Mouse (Mus musculus) CH12.LX (cell line): ENCODE measurements around the gene Itgb3bp. TPM values are rescaled to one million over a fixed set of nuclear protein-coding genes. Genes with fewer than 3 reads are reported as not detected.

Experiments used
- DNase-seq: peaks from one replicate; pipeline ENCODE4 v3.0.0-alpha.2; 2013; ENCODE audit errors: extremely low read depth
- H3K27ac ChIP-seq: 2 replicates; pipeline ENCODE4 v1.5.1; 2012; ENCODE audit warnings: low read depth, mild to moderate bottlenecking, control low read depth, moderate library complexity; ENCODE audit not compliant: insufficient read depth
- H3K27me3 ChIP-seq: replicated peaks from 2 replicates; pipeline ENCODE3; 2012; ENCODE audit warnings: inconsistent platforms
- H3K36me3 ChIP-seq, 2 experiments: replicated peaks in 1 of 2; 2 replicates each; pipeline versions ENCODE3 to v1.6.1; 2012; ENCODE audit warnings: inconsistent platforms in 1 of 2, low read length in 1 of 2, mild to moderate bottlenecking in 1 of 2, mixed read lengths in 1 of 2, moderate library complexity in 1 of 2; ENCODE audit not compliant: control insufficient read depth in 1 of 2, insufficient read depth in 1 of 2
- H3K4me1 ChIP-seq, 2 experiments: 2 replicates each; pipeline ENCODE4 v1.6.1; 2012; ENCODE audit warnings: inconsistent platforms in 1 of 2, moderate library complexity in 1 of 2; ENCODE audit not compliant: insufficient read depth in 2 of 2, control insufficient read depth in 1 of 2
- H3K4me2 ChIP-seq: 2 replicates; pipeline ENCODE4 v1.6.1; 2012; ENCODE audit warnings: low read depth, mild to moderate bottlenecking, control low read depth; ENCODE audit not compliant: poor library complexity, insufficient read depth, severe bottlenecking
- H3K4me3 ChIP-seq, 3 experiments: fragments of 150-350 bp in 1 of 3; sonication (generic) in 1 of 3; replicated peaks in 1 of 3; 2 replicates each; pipeline versions ENCODE3 to v1.5.1; 2011 to 2012; ENCODE audit warnings: low read depth in 2 of 3, low read length in 2 of 3, mild to moderate bottlenecking in 2 of 3, moderate library complexity in 2 of 3, control low read depth in 1 of 3, improper control_type of control experiment in 1 of 3, inconsistent platforms in 1 of 3, mixed read lengths in 1 of 3; ENCODE audit not compliant: poor library complexity in 1 of 3
- H3K79me2 ChIP-seq: replicated peaks from 2 replicates; pipeline ENCODE4 v1.6.1; 2012; ENCODE audit warnings: mild to moderate bottlenecking, moderate library complexity; ENCODE audit not compliant: control insufficient read depth, poor library complexity, insufficient read depth, severe bottlenecking; ENCODE audit errors: extremely low read depth
- H3K9ac ChIP-seq: 2 replicates; pipeline ENCODE4 v1.6.1; 2012; ENCODE audit warnings: low read depth, mild to moderate bottlenecking, control low read depth, moderate library complexity; ENCODE audit not compliant: insufficient read depth
- H3K9me3 ChIP-seq: replicated peaks from 2 replicates; pipeline ENCODE3; 2012; ENCODE audit warnings: low read length, inconsistent platforms, mixed read lengths
- BHLHE40 ChIP-seq: IDR thresholded peaks from 2 replicates; pipeline ENCODE4 v1.6.1; 2011; ENCODE audit warnings: mild to moderate bottlenecking, low read depth, low read length, improper control_type of control experiment
- CHD1 ChIP-seq: IDR thresholded peaks from 2 replicates; pipeline ENCODE4 v1.6.1; 2012; ENCODE audit warnings: low read depth, low read length, improper control_type of control experiment, inconsistent platforms
- CTCF ChIP-seq, 2 experiments: IDR thresholded peaks in 1 of 2; conservative IDR thresholded peaks in 1 of 2; 2 replicates each; pipeline ENCODE4 v1.5.1; 2011 to 2012; ENCODE audit warnings: low read depth in 2 of 2, low read length in 2 of 2, improper control_type of control experiment in 1 of 2, inconsistent platforms in 1 of 2, mild to moderate bottlenecking in 1 of 2, moderate library complexity in 1 of 2
- E2F4 ChIP-seq: IDR thresholded peaks from 2 replicates; pipeline ENCODE4 v1.6.1; 2011; ENCODE audit warnings: low read depth, low read length, improper control_type of control experiment; ENCODE audit not compliant: insufficient replicate concordance
- ELF1 ChIP-seq: IDR thresholded peaks from 2 replicates; pipeline ENCODE4 v1.6.1; 2014; ENCODE audit warnings: low read depth, mild to moderate bottlenecking, inconsistent platforms, low read length, improper control_type of control experiment
- EP300 ChIP-seq: IDR thresholded peaks from 2 replicates; pipeline ENCODE4 v1.6.1; 2011; ENCODE audit warnings: low read length, improper control_type of control experiment
- ETS1 ChIP-seq: conservative IDR thresholded peaks from 2 replicates; pipeline ENCODE4 v1.6.1; 2012; ENCODE audit warnings: low read depth, mild to moderate bottlenecking, inconsistent platforms, low read length, improper control_type of control experiment, moderate library complexity
- HCFC1 ChIP-seq: IDR thresholded peaks from 2 replicates; pipeline ENCODE4 v1.6.1; 2012; ENCODE audit warnings: low read depth, mild to moderate bottlenecking, inconsistent platforms, low read length, improper control_type of control experiment
- IRF4 ChIP-seq: IDR thresholded peaks from 2 replicates; pipeline ENCODE4 v1.6.1; 2014; ENCODE audit warnings: low read depth, mild to moderate bottlenecking, inconsistent platforms, low read length, improper control_type of control experiment
- JUND ChIP-seq: conservative IDR thresholded peaks from 2 replicates; pipeline ENCODE4 v1.6.1; 2011; ENCODE audit warnings: low read depth, low read length, improper control_type of control experiment
- MAFK ChIP-seq: IDR thresholded peaks from 2 replicates; pipeline ENCODE4 v1.6.1; 2011; ENCODE audit warnings: low read length, improper control_type of control experiment; ENCODE audit not compliant: insufficient replicate concordance
- MAX ChIP-seq: IDR thresholded peaks from 2 replicates; pipeline ENCODE4 v1.6.1; 2011; ENCODE audit warnings: low read length, improper control_type of control experiment
- NRF1 ChIP-seq: IDR thresholded peaks from 2 replicates; pipeline ENCODE4 v1.6.1; 2014; ENCODE audit warnings: low read depth, mild to moderate bottlenecking, inconsistent platforms, low read length, improper control_type of control experiment, moderate library complexity
- PAX5 ChIP-seq: IDR thresholded peaks from 2 replicates; pipeline ENCODE4 v1.6.1; 2012; ENCODE audit warnings: low read length, inconsistent platforms, mixed read lengths
- POLR2AphosphoS2 ChIP-seq: IDR thresholded peaks from 2 replicates; pipeline ENCODE4 v1.6.1; 2011; ENCODE audit warnings: low read depth, low read length, improper control_type of control experiment
- RAD21 ChIP-seq: IDR thresholded peaks from 2 replicates; pipeline ENCODE4 v1.6.1; 2011; ENCODE audit warnings: low read depth, mild to moderate bottlenecking, low read length, improper control_type of control experiment, moderate library complexity
- RCOR1 ChIP-seq: conservative IDR thresholded peaks from 2 replicates; pipeline ENCODE4 v1.6.1; 2012; ENCODE audit warnings: low read depth, mild to moderate bottlenecking, inconsistent platforms, low read length, improper control_type of control experiment
- SIN3A ChIP-seq: IDR thresholded peaks from 2 replicates; pipeline ENCODE4 v1.6.1; 2012; ENCODE audit warnings: low read length, improper control_type of control experiment, inconsistent platforms
- SMC3 ChIP-seq: IDR thresholded peaks from 2 replicates; pipeline ENCODE4 v1.6.1; 2011; ENCODE audit warnings: low read depth, low read length, improper control_type of control experiment
- TBP ChIP-seq: conservative IDR thresholded peaks from 2 replicates; pipeline ENCODE4 v1.6.1; 2011; ENCODE audit warnings: low read depth, low read length, improper control_type of control experiment
- USF1 ChIP-seq: IDR thresholded peaks from 2 replicates; pipeline ENCODE4 v1.6.1; 2014; ENCODE audit warnings: low read depth, mild to moderate bottlenecking, inconsistent platforms, low read length, improper control_type of control experiment
- USF2 ChIP-seq: conservative IDR thresholded peaks from 2 replicates; pipeline ENCODE4 v1.6.1; 2011; ENCODE audit warnings: low read depth, low read length, improper control_type of control experiment
- ZC3H11A ChIP-seq: IDR thresholded peaks from 2 replicates; pipeline ENCODE4 v1.6.1; 2012; ENCODE audit warnings: low read depth, mild to moderate bottlenecking, inconsistent platforms, low read length, improper control_type of control experiment
- dilution Hi-C: fragments of 300-500 bp; cut with MboI; formaldehyde crosslinking; loops from 2 replicates; pipeline ENCODE4 v1.14.3; 2020; ENCODE audit warnings: low sequenced_read_pairs; ENCODE audit not compliant: extremely low pct_unique_long_range_greater_than_20kb, extremely low pct_ligation_motif_present
- in situ Hi-C: fragments of 300-500 bp; cut with MboI; formaldehyde crosslinking; loops from 3 replicates; pipeline ENCODE4 v1.14.3; 2019; ENCODE audit warnings: low sequenced_read_pairs, low pct_ligation_motif_present, low pct_unique_long_range_greater_than_20kb, mixed read lengths
- polyA plus RNA-seq: library from polyadenylated mRNA; unstranded; fragments of >175 nt; gene quantifications from 2 replicates; pipeline ENCODE4 v1.2.1, GENCODE M21; 2012; ENCODE audit warnings: low read depth; ENCODE audit not compliant: insufficient read length
- total RNA-seq, 2 experiments: library from RNA; depleted of rRNA; stranded (reverse); fragments of 300-350 nt in 1 of 2; fragments of >200 nt in 1 of 2; gene quantifications; 2 replicates each; pipeline ENCODE4 v1.2.3; 2012 to 2014

Itgb3bp gene
- total and polyA plus RNA-seq, 3 experiments = 9.9 to 29.1 (median 22.0) TPM

DNA sequence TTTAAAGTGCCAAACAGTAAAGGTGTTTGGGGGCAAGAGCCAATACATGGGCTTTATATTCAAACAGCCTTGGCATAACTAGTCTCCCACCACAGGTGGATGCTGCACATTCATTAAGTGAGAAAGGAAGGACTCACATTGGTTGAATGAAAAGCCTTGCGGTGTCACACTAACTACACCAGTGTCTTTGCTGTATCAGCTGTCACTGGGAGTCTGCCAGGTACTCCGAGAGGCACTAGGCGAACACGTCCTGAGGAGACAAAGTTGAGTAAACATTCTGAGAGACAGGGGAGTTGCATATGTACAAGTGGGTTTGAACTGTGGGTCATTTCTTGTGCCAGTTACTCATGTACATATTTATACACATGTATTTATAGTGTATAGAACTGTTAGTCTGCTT lies 205.3 kb downstream of the Itgb3bp start:
- DNase-seq = no peak
- H3K4me3 ChIP-seq = no peak overlapping the region
- H3K79me2 ChIP-seq = peaks cover 5% of the 10 kb centered on the region; the same call in 1 of the 2 replicates
- in situ Hi-C loops = no loop called here
- H3K27ac ChIP-seq = no peak overlapping the region
- no peak overlapping the region for H3K9ac ChIP-seq
- no peak overlapping the region for H3K4me2 ChIP-seq
- dilution Hi-C loops = no loop called here
- H3K4me1 ChIP-seq = peaks cover 7 to 25% of the 10 kb centered on the region in 2 experiments
- TF ChIP-seq BHLHE40 (no peak), POLR2AphosphoS2 (no peak), E2F4 (no peak), TBP (no peak), MAX (no peak), SMC3 (no peak), ETS1 (no peak), MAFK (no peak)
- peaks cover 31 to 65% of the 10 kb centered on the region in 2 experiments for H3K36me3 ChIP-seq
- no peaks in the 10 kb centered on the region for H3K9me3 ChIP-seq
- no peaks in the 10 kb centered on the region for H3K27me3 ChIP-seq

DNA sequence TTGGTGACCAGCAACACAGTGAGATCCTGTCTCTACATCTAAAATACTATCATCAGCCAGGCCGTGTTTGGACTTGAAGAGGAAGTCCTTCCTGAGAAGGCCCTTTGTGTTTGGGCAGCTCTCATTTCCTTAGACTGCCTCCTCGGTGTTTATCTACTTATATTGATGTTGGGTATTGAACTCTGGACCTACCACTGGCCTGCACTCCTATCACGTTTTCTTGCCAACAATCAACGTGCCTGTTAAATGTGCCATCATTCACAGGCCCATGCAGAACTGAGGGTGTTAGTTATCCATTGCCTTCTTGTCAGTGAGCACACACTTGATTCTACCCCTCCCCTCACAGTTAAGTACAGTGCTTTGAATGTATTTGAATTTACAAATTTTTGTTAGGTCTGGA lies 211.7 kb downstream of the Itgb3bp start:
- TF ChIP-seq HCFC1 (no peak), RCOR1 (no peak), SIN3A (no peak), USF1 (no peak), CTCF (conservative IDR thresholded peaks at IDR 0.05 in 1 of 2, IDR thresholded peaks at IDR 0.05 in 1 of 2; ENCODE audit: low read depth in 2 of 2, low read length in 2 of 2) (no peak), EP300 (no peak), RAD21 (no peak), ZC3H11A (no peak), USF2 (no peak), ETS1 (no peak), ELF1 (no peak), CHD1 (no peak), E2F4 (no peak), NRF1 (no peak), POLR2AphosphoS2 (no peak), PAX5 (no peak), JUND (no peak), IRF4 (no peak), MAX (no peak)
- in situ Hi-C loops = no loop called here
- Histone ChIP-seq H3K79me2 (peaks cover 7% of the 10 kb centered on the region; the same call in 1 of the 2 replicates), H3K9me3 (no peaks in the 10 kb centered on the region), H3K27me3 (no peaks in the 10 kb centered on the region), H3K9ac (no peak overlapping the region), H3K4me3 (no peak overlapping the region), H3K4me1 (peaks cover 0 to 13% of the 10 kb centered on the region in 2 experiments; a peak in 2 of 4 replicates), H3K4me2 (no peak overlapping the region), H3K36me3 (peaks cover 11 to 42% of the 10 kb centered on the region in 2 experiments), H3K27ac (no peak overlapping the region)
- dilution Hi-C loops = no loop called here
- DNase-seq = no peak
